Mouse (Mus musculus) left cerebral cortex, postnatal 4 days (tissue): ENCODE results near the gene Cenpw. TPM values are rescaled to one million over a fixed set of nuclear protein-coding genes. Genes with fewer than 3 reads are reported as not detected.
A peak's percentile ranks its signal among the peaks of the same experiment; 100 is the strongest.

ENCODE experiments used
- DNase-seq: peaks from one replicate; pipeline ENCODE4 v3.0.0-alpha.2; 2022
- intact Hi-C: fragments of 180-260 bp; cut with DNase I; formaldehyde crosslinking; loops from one replicate; pipeline ENCODE4 v1.15.1; 2025
- total RNA-seq, 2 experiments: library from RNA; stranded (reverse); gene quantifications; 2 replicates each; pipeline ENCODE4 v1.2.3; 2021

The Cenpw gene
- total RNA-seq = 1 to 10 TPM; 5.3 to 5.8 TPM

DNA sequence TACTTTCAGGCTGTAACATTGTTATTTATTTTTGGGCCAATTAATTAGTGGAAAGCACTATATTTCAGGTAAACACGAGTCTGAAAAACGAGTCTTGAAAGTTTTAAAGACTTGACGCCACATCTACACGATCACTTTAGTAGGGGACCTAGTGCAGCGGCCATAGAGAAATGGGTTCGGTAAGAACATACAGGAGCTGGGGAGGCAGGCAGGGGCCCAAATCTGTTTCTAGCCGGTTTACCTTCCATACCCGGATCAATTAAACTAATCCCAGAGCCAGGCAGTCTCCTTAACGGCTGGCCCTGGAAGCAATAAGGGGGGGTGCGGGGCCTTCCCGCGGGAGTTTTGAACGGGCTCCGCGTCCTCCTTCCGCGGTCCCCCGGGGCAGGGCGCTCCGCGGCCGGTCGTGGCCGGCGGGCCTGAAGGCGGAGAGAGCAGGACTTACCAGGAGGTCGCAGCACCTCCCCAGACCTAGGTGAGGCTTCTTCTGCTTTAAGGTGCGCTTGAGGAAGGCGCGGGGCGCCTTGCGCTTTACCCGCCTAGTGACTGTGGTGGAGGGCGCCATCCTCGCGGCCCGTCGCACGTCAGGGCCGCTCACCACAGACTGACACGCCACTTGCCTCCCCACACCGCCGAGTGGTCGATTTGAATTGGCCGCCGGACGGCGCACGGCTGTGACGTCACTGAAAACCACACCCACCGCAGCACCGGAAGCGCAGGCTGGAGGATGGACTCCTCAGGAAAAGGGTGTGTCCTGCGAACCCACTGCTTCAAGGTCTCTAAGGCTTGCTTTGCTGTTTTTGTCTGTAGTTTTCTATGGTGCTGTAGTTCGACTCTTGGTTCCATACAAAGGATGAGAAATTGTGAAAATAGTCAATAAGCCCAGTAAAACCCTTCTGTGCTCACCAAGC is at the start of gene Cenpw:
Gene Cenpw (minus strand): TSS at position 645 of the 911 bp plus-strand sequence.
- intact Hi-C loops = no loop called here
- DNase-seq = peak; percentile 93

DNA sequence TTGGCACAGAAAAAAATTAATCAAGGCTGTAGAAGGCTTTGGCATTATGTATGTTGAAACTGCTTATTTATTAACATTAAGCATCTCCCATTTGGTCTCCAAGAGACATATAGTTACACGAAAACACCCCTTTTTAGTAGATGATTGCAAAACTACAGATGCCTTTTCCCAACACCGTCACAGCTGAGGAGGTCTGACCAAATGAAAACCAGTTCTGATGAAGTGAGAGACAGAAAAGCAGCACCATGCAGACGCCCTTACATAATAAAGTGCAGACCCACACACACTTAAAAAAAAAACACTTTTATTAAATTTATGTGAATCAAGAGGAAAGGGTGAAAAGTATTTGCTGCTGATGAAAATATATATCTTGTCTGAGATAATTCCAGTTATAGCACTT is 49.3 kb upstream of the Cenpw start:
- DNase-seq = no peak
- intact Hi-C loops = no loop called here

GRCm38 (mm10) chr10:30199501-30199900 is 859 bp downstream of the Cenpw start:
- intact Hi-C loops = no loop called here
- DNase-seq = no peak

DNA sequence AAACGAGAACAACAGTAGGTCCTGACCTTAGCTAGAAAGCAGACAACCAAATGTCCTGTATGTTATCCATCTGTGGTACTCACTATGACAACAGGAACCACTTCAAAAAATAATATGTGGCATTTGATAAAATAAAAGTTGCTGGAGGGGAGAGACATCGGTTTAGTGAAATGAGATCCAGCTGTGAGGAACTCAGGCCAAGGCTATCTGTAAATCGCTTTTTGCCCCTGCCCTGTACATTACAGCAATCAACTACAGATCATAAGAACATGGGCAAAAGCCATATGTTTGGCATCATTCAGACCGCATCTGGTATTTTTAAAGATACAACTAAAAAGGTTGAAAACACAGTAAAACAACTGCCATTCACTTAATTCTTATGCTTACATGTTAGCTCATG is 32.7 kb downstream of the Cenpw start:
- no peak for DNase-seq

More for the DNA sequence above, 32.7 kb downstream of the Cenpw start:
- intact Hi-C loops = no loop called here
